Comparison of ENCODE assay signal across 8 mouse cellular contexts in genomic region chr1:39761211-39762024, GRCm38 (mm10). TPM values are rescaled to one million over a fixed set of nuclear protein-coding genes. Genes with fewer than 3 reads are reported as not detected.
DNase-seq lines count a peak whose midpoint lies in the region; ATAC-seq and TF ChIP-seq lines count a peak whose summit lies in the region.

No protein-coding gene starts in this region.

- H3K4me3 ChIP-seq in embryonic facial prominence, embryonic 12.5 days: 0 out of 2 replicates have a peak overlapping the region, but pooled peaks have one; percentile 3
- peak overlapping the region; percentile 33 for H3K4me3 ChIP-seq in heart, embryonic 12.5 days
- peak overlapping the region; percentile 26 for H3K4me3 ChIP-seq in kidney, embryonic 15.5 days (replicated peaks)
- H3K4me3 ChIP-seq in limb, embryonic 14.5 days (replicated peaks; ENCODE audit: low read length): no peak overlapping the region
- H3K4me3 ChIP-seq in midbrain, embryonic 15.5 days: no peak overlapping the region
- peak overlapping the region; percentile 5; the same call in 1 of the 2 replicates for H3K4me3 ChIP-seq in stomach, embryonic 14.5 days (ENCODE audit: low read depth, low read length)

- peak overlapping the region; percentile 89 for H3K27ac ChIP-seq in embryonic facial prominence, embryonic 12.5 days
- peak overlapping the region; percentile 92 for H3K27ac ChIP-seq in heart, embryonic 12.5 days (ENCODE audit: poor library complexity, severe bottlenecking)
- H3K27ac ChIP-seq in kidney, embryonic 15.5 days: peak overlapping the region; percentile 90
- peak overlapping the region; percentile 70 for H3K27ac ChIP-seq in limb, embryonic 14.5 days (replicated peaks; ENCODE audit: low read depth, low read length)
- peak overlapping the region; percentile 58 for H3K27ac ChIP-seq in midbrain, embryonic 15.5 days
- peak overlapping the region; percentile 93 for H3K27ac ChIP-seq in stomach, embryonic 14.5 days (ENCODE audit: low read length)

- H3K4me2 ChIP-seq in embryonic facial prominence, embryonic 12.5 days (replicated peaks): peak overlapping the region; percentile 43
- peak overlapping the region; percentile 73 for H3K4me2 ChIP-seq in heart, embryonic 12.5 days
- H3K4me2 ChIP-seq in kidney, embryonic 15.5 days: peak overlapping the region; percentile 54
- peak overlapping the region; percentile 38 for H3K4me2 ChIP-seq in limb, embryonic 14.5 days (replicated peaks; ENCODE audit: low read depth, low read length, severe bottlenecking)
- peak overlapping the region; percentile 24; the same call in 1 of the 2 replicates for H3K4me2 ChIP-seq in midbrain, embryonic 15.5 days
- peak overlapping the region; percentile 36 for H3K4me2 ChIP-seq in stomach, embryonic 14.5 days (replicated peaks; ENCODE audit: low read depth, low read length)

- H3K27me3 ChIP-seq in embryonic facial prominence, embryonic 12.5 days: no peaks in the 10 kb centered on the region
- H3K27me3 ChIP-seq in heart, embryonic 12.5 days (replicated peaks): no peaks in the 10 kb centered on the region
- H3K27me3 ChIP-seq in kidney, embryonic 15.5 days: no peaks in the 10 kb centered on the region
- no peaks in the 10 kb centered on the region for H3K27me3 ChIP-seq in limb, embryonic 14.5 days (ENCODE audit: control insufficient read depth, insufficient read depth, low read length)
- no peaks in the 10 kb centered on the region for H3K27me3 ChIP-seq in midbrain, embryonic 15.5 days (replicated peaks)
- no peaks in the 10 kb centered on the region for H3K27me3 ChIP-seq in stomach, embryonic 14.5 days (ENCODE audit: control insufficient read depth, insufficient read depth, low read length)

- peak; percentile 7 to 20 for DNase-seq in spleen, adult 18-20 months
- DNase-seq in spleen, adult 12 weeks (ENCODE audit: low spot score): no peak
- peak; percentile 69 for DNase-seq in limb, embryonic 14.5 days (ENCODE audit: low spot score)

- peak overlapping the region; percentile 10; the same call in 1 of the 2 replicates for H3K9ac ChIP-seq in embryonic facial prominence, embryonic 12.5 days
- H3K9ac ChIP-seq in heart, embryonic 12.5 days: peak overlapping the region; percentile 42
- 0 out of 2 replicates have a peak overlapping the region, but pooled peaks have one; percentile 12 for H3K9ac ChIP-seq in kidney, embryonic 15.5 days
- peak overlapping the region; percentile 28; the same call in 1 of the 2 replicates for H3K9ac ChIP-seq in limb, embryonic 14.5 days (ENCODE audit: low read depth, low read length, severe bottlenecking)
- H3K9ac ChIP-seq in midbrain, embryonic 15.5 days: no peak overlapping the region
- no peak overlapping the region for H3K9ac ChIP-seq in stomach, embryonic 14.5 days (replicated peaks; ENCODE audit: low read depth, low read length)

- no peak for ATAC-seq in embryonic facial prominence, embryonic 12.5 days (ENCODE audit: insufficient number of reproducible peaks, insufficient read depth, low FRiP score, low TSS enrichment)
- ATAC-seq in heart, embryonic 12.5 days (ENCODE audit: insufficient number of reproducible peaks, low FRiP score): peak; percentile 33; the same call in 1 of the 2 replicates
- peak; percentile 76 for ATAC-seq in kidney, embryonic 15.5 days (replicated peaks; ENCODE audit: low FRiP score)
- ATAC-seq in limb, embryonic 14.5 days (ENCODE audit: low FRiP score, low read depth): peak; percentile 51; the same call in 1 of the 2 replicates
- ATAC-seq in midbrain, embryonic 15.5 days (replicated peaks): peak; percentile 70
- ATAC-seq in stomach, embryonic 14.5 days (ENCODE audit: insufficient number of reproducible peaks, insufficient read depth, low FRiP score, low read depth): peak; percentile 51; the same call in 1 of the 2 replicates

- H3K9me3 ChIP-seq in embryonic facial prominence, embryonic 12.5 days: no peaks in the 10 kb centered on the region
- H3K9me3 ChIP-seq in heart, embryonic 12.5 days (replicated peaks): no peaks in the 10 kb centered on the region
- H3K9me3 ChIP-seq in kidney, embryonic 15.5 days (replicated peaks): no peaks in the 10 kb centered on the region
- no peaks in the 10 kb centered on the region for H3K9me3 ChIP-seq in limb, embryonic 14.5 days (ENCODE audit: control insufficient read depth, low read length)
- H3K9me3 ChIP-seq in midbrain, embryonic 15.5 days: no peaks in the 10 kb centered on the region
- no peaks in the 10 kb centered on the region for H3K9me3 ChIP-seq in stomach, embryonic 14.5 days (ENCODE audit: control insufficient read depth, low read depth, low read length)

- TF ChIP-seq POLR2A in limb, embryonic 14.5 days (IDR thresholded peaks at IDR 0.05; ENCODE audit: borderline replicate concordance, extremely low read depth, insufficient read depth, insufficient read length): no peak

- WGBS in embryonic facial prominence, embryonic 12.5 days: 7% methylated on average over 22 of the region's 22 CpGs
- WGBS in heart, embryonic 12.5 days: 5% methylated on average over 22 of the region's 22 CpGs
- WGBS in kidney, embryonic 15.5 days: 3% methylated on average over 22 of the region's 22 CpGs
- WGBS in limb, embryonic 14.5 days: 7% methylated on average over 22 of the region's 22 CpGs
- WGBS in midbrain, embryonic 15.5 days: 7% methylated on average over 22 of the region's 22 CpGs
- WGBS in stomach, embryonic 14.5 days: 5% methylated on average over 22 of the region's 22 CpGs

- H3K36me3 ChIP-seq in embryonic facial prominence, embryonic 12.5 days: no peaks in the 10 kb centered on the region
- no peaks in the 10 kb centered on the region for H3K36me3 ChIP-seq in heart, embryonic 12.5 days
- no peaks in the 10 kb centered on the region for H3K36me3 ChIP-seq in kidney, embryonic 15.5 days
- no peaks in the 10 kb centered on the region for H3K36me3 ChIP-seq in limb, embryonic 14.5 days (ENCODE audit: control insufficient read depth, insufficient read depth, low read length)
- no peaks in the 10 kb centered on the region for H3K36me3 ChIP-seq in midbrain, embryonic 15.5 days (replicated peaks)
- H3K36me3 ChIP-seq in stomach, embryonic 14.5 days (ENCODE audit: control insufficient read depth, insufficient read depth, low read length): no peaks in the 10 kb centered on the region

- H3K4me1 ChIP-seq in embryonic facial prominence, embryonic 12.5 days: peaks cover 27% of the 10 kb centered on the region; the same call in 1 of the 2 replicates
- peaks cover 39% of the 10 kb centered on the region for H3K4me1 ChIP-seq in heart, embryonic 12.5 days (replicated peaks)
- peaks cover 43% of the 10 kb centered on the region for H3K4me1 ChIP-seq in kidney, embryonic 15.5 days
- H3K4me1 ChIP-seq in limb, embryonic 14.5 days (ENCODE audit: control insufficient read depth, insufficient read depth, low read length): peaks cover 29% of the 10 kb centered on the region
- H3K4me1 ChIP-seq in midbrain, embryonic 15.5 days: peaks cover 13% of the 10 kb centered on the region
- peaks cover 22% of the 10 kb centered on the region; the same call in 1 of the 2 replicates for H3K4me1 ChIP-seq in stomach, embryonic 14.5 days (ENCODE audit: control insufficient read depth, insufficient read depth, low read length)

RNA-seq across cellular contexts. Expression of gene Rfx8, which starts 40.6 kb away (rescaled TPM):
- polyA plus RNA-seq in embryonic facial prominence, embryonic 12.5 days (2016; fragmentation: Nextera tagmentation; extraction: Ambion mirVana): 3.0 and 3.3 TPM in 2 replicates
- polyA plus RNA-seq in heart, embryonic 12.5 days (2016; fragmentation: Nextera tagmentation; extraction: Ambion mirVana): 0.69 and 1.2 TPM in 2 replicates
- polyA plus RNA-seq in kidney, embryonic 15.5 days (2015; fragmentation: Nextera tagmentation; extraction: Ambion mirVana): 0.31 and 0.51 TPM in 2 replicates
- polyA plus RNA-seq in limb, embryonic 14.5 days (2012; rRNA removed): 1.00 and 1.2 TPM in 2 replicates
- polyA plus RNA-seq in limb, embryonic 14.5 days (2014; fragmentation: Nextera tagmentation; extraction: Ambion mirVana): 0.59 and 0.98 TPM in 2 replicates
- 0.31 and 0.32 TPM in 2 replicates for polyA plus RNA-seq in midbrain, embryonic 15.5 days (2015; fragmentation: Nextera tagmentation; extraction: Ambion mirVana)
- 0.27 and 0.88 TPM in 2 replicates for polyA plus RNA-seq in stomach, embryonic 14.5 days (2014; fragmentation: Nextera tagmentation; extraction: Ambion mirVana)

RNA-seq across cellular contexts. Expression of gene Gm3646, which starts 43.7 kb away (rescaled TPM):
- not detected in 2 replicates for polyA plus RNA-seq in embryonic facial prominence, embryonic 12.5 days (2016; fragmentation: Nextera tagmentation; extraction: Ambion mirVana)
- polyA plus RNA-seq in heart, embryonic 12.5 days (2016; fragmentation: Nextera tagmentation; extraction: Ambion mirVana): 0.82 and 1.8 TPM in 2 replicates
- not detected in 2 replicates for polyA plus RNA-seq in kidney, embryonic 15.5 days (2015; fragmentation: Nextera tagmentation; extraction: Ambion mirVana)
- not detected in 2 replicates for polyA plus RNA-seq in limb, embryonic 14.5 days (2012; rRNA removed)
- not detected in 2 replicates for polyA plus RNA-seq in limb, embryonic 14.5 days (2014; fragmentation: Nextera tagmentation; extraction: Ambion mirVana)
- not detected in 2 replicates for polyA plus RNA-seq in midbrain, embryonic 15.5 days (2015; fragmentation: Nextera tagmentation; extraction: Ambion mirVana)
- polyA plus RNA-seq in stomach, embryonic 14.5 days (2014; fragmentation: Nextera tagmentation; extraction: Ambion mirVana): not detected in 2 replicates

Comparison
In these comparisons a context has a peak if more than half of its experiments do, and no peak if none do; other contexts are left out.
1. H3K4me3 ChIP-seq: peak in embryonic facial prominence, embryonic 12.5 days (single experiment), heart, embryonic 12.5 days (single experiment), kidney, embryonic 15.5 days (single experiment) and stomach, embryonic 14.5 days (single experiment); none in limb, embryonic 14.5 days (single experiment) and midbrain, embryonic 15.5 days (single experiment).
2. H3K9ac ChIP-seq: peak in embryonic facial prominence, embryonic 12.5 days (single experiment), heart, embryonic 12.5 days (single experiment), kidney, embryonic 15.5 days (single experiment) and limb, embryonic 14.5 days (single experiment); none in midbrain, embryonic 15.5 days (single experiment) and stomach, embryonic 14.5 days (single experiment).
3. Peak in every context shown above with its lines, with median percentiles within 50 percentile points of each other: H3K27ac ChIP-seq and H3K4me2 ChIP-seq.